Mouse (Mus musculus) limb, embryonic 10.5 days (tissue): ENCODE measurements at regions not wholly inside any gene's neighbourhood (a gene's known extent, or its start where the extent isn't known, plus 50 kb on each side); places are given as distances from the start of the nearest gene placed in this dataset.
A peak's percentile ranks its signal among the peaks of the same experiment; 100 is the strongest.

Experiments used
- DNase-seq: peaks from one replicate; pipeline ENCODE4 v3.0.0-alpha.2; 2017; ENCODE audit warnings: low spot score
- H3K27ac ChIP-seq: fragments of 300-500 bp; sonication (generic); 2 replicates; pipeline ENCODE4 v1.5.1; 2016; ENCODE audit warnings: mild to moderate bottlenecking
- H3K27me3 ChIP-seq: fragments of 300-500 bp; sonication (generic); 2 replicates; pipeline ENCODE4 v1.6.1; 2016; ENCODE audit warnings: low read depth, mild to moderate bottlenecking; ENCODE audit not compliant: poor library complexity, severe bottlenecking
- H3K36me3 ChIP-seq: fragments of 300-500 bp; sonication (generic); 2 replicates; pipeline ENCODE4 v1.6.1; 2016; ENCODE audit warnings: mild to moderate bottlenecking, moderate library complexity
- H3K4me1 ChIP-seq: fragments of 300-500 bp; sonication (generic); 2 replicates; pipeline ENCODE4 v1.6.1; 2016
- H3K4me3 ChIP-seq: fragments of 300-500 bp; sonication (generic); 2 replicates; pipeline ENCODE4 v1.5.1; 2016; ENCODE audit warnings: mild to moderate bottlenecking, moderate library complexity
- H3K9me3 ChIP-seq: fragments of 300-500 bp; sonication (generic); replicated peaks from 2 replicates; pipeline ENCODE4 v1.6.1; 2016; ENCODE audit warnings: mild to moderate bottlenecking
- WGBS: fragments of 180-500 bp; shearing (Covaris S2); methylation state at CpG from one replicate; pipeline ENCODE4 v1.1.7; 2016; 5-methylcytosine and 5-hydroxymethylcytosine counted together

- H3K9me3 ChIP-seq, result no peaks in the 10 kb centered on the region
- WGBS, result 75% methylated on average over 2 of the region's 2 CpGs
- H3K4me3 ChIP-seq, result no peak overlapping the region
- H3K27ac ChIP-seq, result peak overlapping the region; percentile 25; the same call in 1 of the 2 replicates
- H3K36me3 ChIP-seq, result no peaks in the 10 kb centered on the region
- DNase-seq, result no peak
- no peaks in the 10 kb centered on the region for H3K27me3 ChIP-seq
- H3K4me1 ChIP-seq, result peaks cover 10% of the 10 kb centered on the region; the same call in 1 of the 2 replicates
These were observed 53.2 kb upstream of the Osbpl3 start for GRCm38 (mm10) chr6:50509207-50509606.

GRCm38 (mm10) chr6:50507466-50507865, 51.5 kb upstream of the Osbpl3 start:
- no peak overlapping the region for H3K27ac ChIP-seq
- H3K36me3 ChIP-seq, result no peaks in the 10 kb centered on the region
- DNase-seq, result no peak
- WGBS, result 81% methylated on average over 4 of the region's 4 CpGs
- peaks cover 16% of the 10 kb centered on the region for H3K4me1 ChIP-seq
- no peaks in the 10 kb centered on the region for H3K27me3 ChIP-seq
- no peaks in the 10 kb centered on the region for H3K9me3 ChIP-seq
- H3K4me3 ChIP-seq, result no peak overlapping the region
